Mouse (Mus musculus): ENCODE data around the gene Krtap1-4. TPM values are rescaled to one million over a fixed set of nuclear protein-coding genes. Genes with fewer than 3 reads are reported as not detected.

The Krtap1-4 gene
- polyA plus RNA-seq, 1 experiment from 2014 or later, result not detected

Other genes with a start within 250 kb of the Krtap1-4 start
- gene Krt26, start 245.7 kb downstream of the Krtap1-4 start, polyA plus RNA-seq (2015; fragmentation: Nextera tagmentation; extraction: Ambion mirVana), result 0.30 and 0.39 TPM in 2 replicates
- gene Krt27, start 232.6 kb downstream of the Krtap1-4 start, polyA plus RNA-seq (2015; fragmentation: Nextera tagmentation; extraction: Ambion mirVana), result not detected in 2 replicates
- 0.15 and 0.22 TPM in 2 replicates for gene Krt28, start 208.8 kb downstream of the Krtap1-4 start, polyA plus RNA-seq (2015; fragmentation: Nextera tagmentation; extraction: Ambion mirVana)
- gene Krt10, start 194.3 kb downstream of the Krtap1-4 start, polyA plus RNA-seq (2015; fragmentation: Nextera tagmentation; extraction: Ambion mirVana), result 36.3 and 36.8 TPM in 2 replicates
- gene Krt12, start 161.4 kb downstream of the Krtap1-4 start, polyA plus RNA-seq (2015; fragmentation: Nextera tagmentation; extraction: Ambion mirVana), result 0.13 TPM in 1 of 2 replicates, not detected in the other
- gene Krt20, start 145.5 kb downstream of the Krtap1-4 start, polyA plus RNA-seq (2015; fragmentation: Nextera tagmentation; extraction: Ambion mirVana), result 0.10 TPM in 1 of 2 replicates, not detected in the other
- gene Krt23, start 90.5 kb downstream of the Krtap1-4 start, polyA plus RNA-seq (2015; fragmentation: Nextera tagmentation; extraction: Ambion mirVana), result not detected in 2 replicates
- not detected in 2 replicates for gene Krt39, start 62.3 kb downstream of the Krtap1-4 start, polyA plus RNA-seq (2015; fragmentation: Nextera tagmentation; extraction: Ambion mirVana)
- gene Krt40, start 40.5 kb downstream of the Krtap1-4 start, polyA plus RNA-seq (2015; fragmentation: Nextera tagmentation; extraction: Ambion mirVana), result not detected in 2 replicates
- gene Krtap3-3, start 32.8 kb downstream of the Krtap1-4 start, polyA plus RNA-seq (2015; fragmentation: Nextera tagmentation; extraction: Ambion mirVana), result not detected in 2 replicates
- not detected in 2 replicates for gene Krtap3-2, start 26.8 kb downstream of the Krtap1-4 start, polyA plus RNA-seq (2015; fragmentation: Nextera tagmentation; extraction: Ambion mirVana)
- gene Gm11939, start 24.2 kb downstream of the Krtap1-4 start, polyA plus RNA-seq (2015; fragmentation: Nextera tagmentation; extraction: Ambion mirVana), result not detected in 2 replicates
- not detected in 2 replicates for gene Krtap3-1, start 17.0 kb downstream of the Krtap1-4 start, polyA plus RNA-seq (2015; fragmentation: Nextera tagmentation; extraction: Ambion mirVana)
- gene Krtap1-5, start 2.6 kb downstream of the Krtap1-4 start, polyA plus RNA-seq (2015; fragmentation: Nextera tagmentation; extraction: Ambion mirVana), result not detected in 2 replicates
- not detected in 2 replicates for gene Krtap1-3, start 7.7 kb upstream of the Krtap1-4 start, polyA plus RNA-seq (2015; fragmentation: Nextera tagmentation; extraction: Ambion mirVana)
- gene Krtap9-3, start 14.5 kb upstream of the Krtap1-4 start, polyA plus RNA-seq (2015; fragmentation: Nextera tagmentation; extraction: Ambion mirVana), result not detected in 2 replicates
- gene Gm11938, start 19.7 kb upstream of the Krtap1-4 start, polyA plus RNA-seq (2015; fragmentation: Nextera tagmentation; extraction: Ambion mirVana), result not detected in 2 replicates
- not detected in 2 replicates for gene Gm11937, start 26.5 kb upstream of the Krtap1-4 start, polyA plus RNA-seq (2015; fragmentation: Nextera tagmentation; extraction: Ambion mirVana)
- not detected in 2 replicates for gene Krtap2-4, start 31.2 kb upstream of the Krtap1-4 start, polyA plus RNA-seq (2015; fragmentation: Nextera tagmentation; extraction: Ambion mirVana)
- not detected in 2 replicates for gene Gm11562, start 36.8 kb upstream of the Krtap1-4 start, polyA plus RNA-seq (2015; fragmentation: Nextera tagmentation; extraction: Ambion mirVana)
- gene Krtap4-1, start 44.6 kb upstream of the Krtap1-4 start, polyA plus RNA-seq (2015; fragmentation: Nextera tagmentation; extraction: Ambion mirVana), result not detected in 2 replicates
- gene Krtap4-2, start 51.4 kb upstream of the Krtap1-4 start, polyA plus RNA-seq (2015; fragmentation: Nextera tagmentation; extraction: Ambion mirVana), result not detected in 2 replicates
- gene Krtap4-7, start 60.4 kb upstream of the Krtap1-4 start, polyA plus RNA-seq (2015; fragmentation: Nextera tagmentation; extraction: Ambion mirVana), result not detected in 2 replicates
- gene Gm11555, start 66.6 kb upstream of the Krtap1-4 start, polyA plus RNA-seq (2015; fragmentation: Nextera tagmentation; extraction: Ambion mirVana), result not detected in 2 replicates
- gene Gm11563, start 75.3 kb upstream of the Krtap1-4 start, polyA plus RNA-seq (2015; fragmentation: Nextera tagmentation; extraction: Ambion mirVana), result not detected in 2 replicates
- not detected in 2 replicates for gene Krtap4-6, start 82.3 kb upstream of the Krtap1-4 start, polyA plus RNA-seq (2015; fragmentation: Nextera tagmentation; extraction: Ambion mirVana)
- gene Gm14190, start 107.1 kb upstream of the Krtap1-4 start, polyA plus RNA-seq (2015; fragmentation: Nextera tagmentation; extraction: Ambion mirVana), result not detected in 2 replicates
- not detected in 2 replicates for gene Gm14180, start 150.6 kb upstream of the Krtap1-4 start, polyA plus RNA-seq (2015; fragmentation: Nextera tagmentation; extraction: Ambion mirVana)
- gene Gm11595, start 189.3 kb upstream of the Krtap1-4 start, polyA plus RNA-seq (2015; fragmentation: Nextera tagmentation; extraction: Ambion mirVana), result not detected in 2 replicates
- not detected in 2 replicates for gene Krtap4-8, start 197.1 kb upstream of the Krtap1-4 start, polyA plus RNA-seq (2015; fragmentation: Nextera tagmentation; extraction: Ambion mirVana)
- gene Krtap4-9, start 201.5 kb upstream of the Krtap1-4 start, polyA plus RNA-seq (2015; fragmentation: Nextera tagmentation; extraction: Ambion mirVana), result not detected in 2 replicates
- not detected in 2 replicates for gene Gm11596, start 209.8 kb upstream of the Krtap1-4 start, polyA plus RNA-seq (2015; fragmentation: Nextera tagmentation; extraction: Ambion mirVana)
- not detected in 2 replicates for gene Gm11569, start 215.3 kb upstream of the Krtap1-4 start, polyA plus RNA-seq (2015; fragmentation: Nextera tagmentation; extraction: Ambion mirVana)
- not detected in 2 replicates for gene Gm11554, start 220.8 kb upstream of the Krtap1-4 start, polyA plus RNA-seq (2015; fragmentation: Nextera tagmentation; extraction: Ambion mirVana)
- not detected in 2 replicates for gene Krtap4-13, start 226.2 kb upstream of the Krtap1-4 start, polyA plus RNA-seq (2015; fragmentation: Nextera tagmentation; extraction: Ambion mirVana)
- not detected in 2 replicates for gene Gm11564, start 232.0 kb upstream of the Krtap1-4 start, polyA plus RNA-seq (2015; fragmentation: Nextera tagmentation; extraction: Ambion mirVana)

Data from midbrain, embryonic 13.5 days (tissue).